Mouse (Mus musculus): ENCODE results near the gene Apbb2.

The Apbb2 gene

DNA sequence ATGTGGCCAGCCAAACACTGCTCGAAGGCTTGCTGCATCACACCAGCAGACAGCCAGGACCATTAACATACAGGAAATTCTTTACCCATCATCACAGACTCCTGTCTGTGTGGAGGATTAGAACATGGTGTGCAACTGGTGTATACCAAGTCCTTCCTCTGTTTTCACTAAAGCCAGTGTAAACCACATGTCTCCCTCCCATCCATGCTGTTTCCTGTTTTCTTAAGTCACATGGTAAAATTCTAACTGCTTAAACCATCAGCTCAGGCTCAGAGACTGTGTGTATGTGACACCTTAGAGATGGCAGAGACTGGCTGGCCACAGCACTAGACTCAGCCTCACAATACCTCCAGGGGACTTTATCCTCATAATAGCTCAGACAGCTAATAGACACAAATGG lies 236.5 kb downstream of the Apbb2 start:
- no peak for DNase-seq (ENCODE audit: low spot score)

- no peak for DNase-seq (ENCODE audit: low spot score)
Observed at GRCm38 (mm10) chr5:66378968-66379367, 239.6 kb downstream of the Apbb2 start.

- DNase-seq (ENCODE audit: low spot score), result no peak
Observed at GRCm38 (mm10) chr5:66376589-66377270, 241.9 kb downstream of the Apbb2 start.

- DNase-seq (ENCODE audit: low spot score), result no peak
Observed at GRCm38 (mm10) chr5:66374413-66374812, 244.2 kb downstream of the Apbb2 start.

- DNase-seq (ENCODE audit: low spot score), result no peak
Observed at GRCm38 (mm10) chr5:66373515-66374164, 244.9 kb downstream of the Apbb2 start.

GRCm38 (mm10) chr5:66371131-66371530 lies 247.5 kb downstream of the Apbb2 start:
- DNase-seq (ENCODE audit: low spot score), result no peak

GRCm38 (mm10) chr5:66368966-66369365 lies 249.6 kb downstream of the Apbb2 start:
- DNase-seq (ENCODE audit: low spot score), result no peak

GRCm38 (mm10) chr5:66367641-66368040 lies 250.9 kb downstream of the Apbb2 start:
- DNase-seq (ENCODE audit: low spot score), result no peak

GRCm38 (mm10) chr5:66363274-66364261 lies 255.0 kb downstream of the Apbb2 start:
- DNase-seq (ENCODE audit: low spot score), result no peak

- DNase-seq (ENCODE audit: low spot score), result no peak
Observed at GRCm38 (mm10) chr5:66360739-66361138, 257.8 kb downstream of the Apbb2 start.

DNA sequence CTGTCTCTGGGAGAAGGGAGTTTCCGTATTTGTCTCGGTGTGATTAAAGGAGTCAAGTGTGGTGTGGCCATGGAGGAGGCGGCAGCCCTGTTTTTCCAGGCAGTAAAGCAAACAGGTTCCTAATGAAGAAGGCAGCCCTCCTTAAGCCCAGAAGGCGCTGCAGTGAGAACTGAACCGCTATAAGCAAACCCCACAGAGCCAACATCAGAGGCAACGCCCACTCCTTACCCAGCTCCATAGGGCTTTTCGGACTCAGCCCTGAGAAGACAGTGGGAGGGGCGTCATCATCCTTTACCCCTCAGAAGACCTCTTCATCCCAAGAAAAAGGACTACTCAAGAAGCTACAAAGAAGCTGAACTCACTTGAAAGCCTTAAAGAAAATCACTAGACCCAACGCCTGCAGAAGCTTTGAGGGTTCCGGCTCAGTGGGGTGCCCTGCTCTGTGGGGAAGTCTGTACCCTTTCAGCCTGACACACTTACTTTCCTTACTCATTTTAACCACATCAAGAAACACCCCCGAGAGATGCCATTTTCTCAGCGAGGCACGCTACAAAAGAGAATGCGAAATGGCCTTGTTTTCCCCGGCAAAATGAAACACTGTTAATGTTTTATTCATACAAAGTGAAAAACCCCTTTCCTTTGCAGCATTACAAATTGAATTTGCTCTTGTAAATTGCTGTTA lies 258.7 kb downstream of the Apbb2 start:
- no peak for DNase-seq (ENCODE audit: low spot score)

- DNase-seq (ENCODE audit: low spot score), result no peak
Observed at GRCm38 (mm10) chr5:66355147-66355546, 263.4 kb downstream of the Apbb2 start.

- no peak for DNase-seq (ENCODE audit: low spot score)
Observed at GRCm38 (mm10) chr5:66353876-66354275, 264.7 kb downstream of the Apbb2 start.

DNA sequence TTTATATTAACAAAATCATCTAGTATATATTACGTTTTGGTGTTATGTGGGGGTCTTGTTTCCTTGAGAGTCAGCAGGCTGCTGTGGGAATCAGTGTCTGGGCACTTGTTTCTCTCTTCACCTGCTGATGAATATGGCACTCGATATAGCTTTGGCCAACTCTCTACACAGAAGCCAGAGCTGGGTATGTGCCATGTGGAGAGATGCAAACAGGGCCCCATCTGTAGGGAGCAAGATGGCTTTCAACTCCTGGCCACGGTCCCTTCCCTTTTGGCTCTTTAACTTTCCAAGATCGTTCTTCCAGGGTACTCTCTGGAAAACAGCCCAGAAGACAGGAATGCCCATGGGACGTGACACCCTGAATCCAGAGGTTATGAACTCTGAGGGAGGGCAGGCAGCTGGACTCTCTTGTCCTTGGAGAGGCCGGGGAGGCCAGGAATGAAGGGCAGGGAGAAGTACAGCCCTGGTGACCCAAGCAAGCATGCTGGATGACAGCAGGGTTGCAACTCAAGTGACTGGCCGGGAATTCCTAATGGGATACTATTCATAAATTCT lies 266.7 kb downstream of the Apbb2 start:
- DNase-seq (ENCODE audit: low spot score), result no peak

- no peak for DNase-seq (ENCODE audit: low spot score)
Observed at GRCm38 (mm10) chr5:66351064-66351463, 267.5 kb downstream of the Apbb2 start.

- no peak for DNase-seq (ENCODE audit: low spot score)
Observed at GRCm38 (mm10) chr5:66350611-66351010, 268.0 kb downstream of the Apbb2 start.

DNA sequence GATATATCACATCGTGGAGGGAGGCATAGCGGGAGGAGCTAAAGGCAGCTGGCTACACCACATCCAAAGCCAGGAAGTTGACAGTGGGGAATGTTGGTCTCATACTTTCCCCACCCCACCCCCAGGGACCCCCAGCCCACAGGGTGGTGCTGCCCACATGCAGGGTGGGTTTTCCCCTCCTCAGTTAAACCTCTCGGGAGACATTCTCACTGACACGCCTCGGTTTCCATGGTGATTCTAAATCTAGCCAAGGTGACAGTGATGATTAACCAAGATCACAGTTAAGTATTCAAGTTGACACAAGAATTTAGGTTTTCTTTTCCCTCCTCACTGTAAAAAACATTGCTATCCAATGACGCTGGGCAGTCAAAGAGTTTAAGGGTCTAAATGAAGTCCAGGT lies 270.2 kb downstream of the Apbb2 start:
- DNase-seq (ENCODE audit: low spot score), result no peak

- DNase-seq (ENCODE audit: low spot score), result no peak
Observed at GRCm38 (mm10) chr5:66346756-66347155, 271.8 kb downstream of the Apbb2 start.

DNA sequence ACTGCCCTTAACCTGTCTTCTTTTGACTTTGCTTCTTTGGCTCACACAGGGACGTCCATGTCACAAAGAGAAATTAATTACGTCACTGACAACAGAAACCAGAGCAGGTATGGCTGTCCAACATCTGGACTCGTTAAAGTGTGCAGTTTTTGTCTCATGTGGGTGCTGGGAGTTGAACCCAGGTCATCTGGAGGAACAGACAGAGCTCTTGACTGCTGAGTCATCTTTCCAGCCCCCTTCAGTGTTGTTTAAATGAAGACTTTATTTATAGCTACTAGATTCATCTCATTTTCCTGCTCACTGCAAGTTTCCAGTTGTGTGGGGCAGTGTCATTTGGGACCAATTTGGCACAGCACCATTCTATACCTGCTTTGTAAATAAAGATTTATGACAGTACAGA lies 273.4 kb downstream of the Apbb2 start:
- no peak for DNase-seq (ENCODE audit: low spot score)

DNA sequence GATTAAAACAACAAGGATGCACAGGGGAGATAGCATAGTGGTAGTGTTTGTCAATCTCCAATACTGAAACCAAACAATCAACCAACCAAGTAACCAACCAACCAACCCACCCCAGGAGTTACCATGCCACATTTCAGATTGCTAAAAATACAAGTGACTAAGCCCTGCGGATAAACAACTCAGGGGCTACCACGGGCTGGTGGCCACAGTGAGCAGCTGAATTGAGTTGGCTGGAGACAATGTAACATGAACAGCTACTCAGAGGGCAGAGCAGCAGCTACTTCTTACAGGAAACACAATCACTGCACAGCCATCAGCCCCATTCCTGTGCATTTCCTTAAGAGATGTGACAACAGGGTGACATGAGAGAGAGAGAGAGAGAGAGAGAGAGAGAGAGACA lies 274.4 kb downstream of the Apbb2 start:
- no peak for DNase-seq (ENCODE audit: low spot score)

DNA sequence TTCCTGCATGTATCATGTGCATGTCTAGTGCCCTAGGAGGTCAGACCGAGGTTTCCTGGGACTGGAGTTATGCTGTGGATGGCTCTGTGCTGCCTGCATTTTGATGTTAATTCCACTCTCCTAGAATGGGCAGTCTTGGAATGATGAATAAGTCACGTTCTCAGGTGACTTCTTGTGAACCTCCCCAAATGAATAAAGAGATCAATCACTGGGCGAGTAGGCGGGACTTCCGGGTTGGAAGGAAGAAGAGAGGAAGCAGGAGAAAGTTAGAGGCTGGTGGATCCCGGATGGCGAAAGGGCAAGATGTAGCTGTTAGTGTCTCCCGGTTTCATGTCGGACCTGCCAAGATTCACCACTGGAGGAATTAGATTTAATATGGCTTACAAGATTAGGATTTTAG lies 276.3 kb downstream of the Apbb2 start:
- no peak for DNase-seq (ENCODE audit: low spot score)

DNA sequence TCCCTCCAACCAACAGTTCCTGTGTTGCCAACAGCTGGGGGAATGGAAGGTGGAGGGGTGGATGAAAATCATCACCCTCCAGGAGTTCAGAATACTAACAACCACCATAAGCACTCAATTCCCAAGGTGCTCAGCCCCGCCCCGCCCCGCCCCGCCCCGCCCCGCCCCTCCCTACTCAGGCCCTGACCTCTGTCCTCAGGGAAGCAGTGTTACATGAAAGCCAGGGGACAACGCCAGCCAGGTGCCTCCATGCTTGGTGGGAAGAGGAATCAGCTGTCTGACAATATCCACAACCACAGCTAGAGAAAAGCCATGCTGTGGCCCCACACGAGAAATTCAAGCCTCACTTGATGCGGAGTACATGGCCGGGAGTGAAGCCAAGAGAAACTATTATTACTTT lies 276.7 kb downstream of the Apbb2 start:
- no peak for DNase-seq (ENCODE audit: low spot score)
